In genomic region chr4:128041901-128042300, GRCm38 (mm10) we compare ENCODE assay signal across 23 mouse cellular contexts. TPM values are rescaled to one million over a fixed set of nuclear protein-coding genes. Genes with fewer than 3 reads are reported as not detected.
DNase-seq lines count a peak whose midpoint lies in the region; ATAC-seq lines count a peak whose summit lies in the region.
"Had no signal": no experiment of that assay in that cellular context is flagged by ENCODE, and none has a peak within 500 bp of the region (broad histone marks: within the 10 kb centered on the region; RNA-seq: fewer than 3 reads in every experiment).

No protein-coding gene starts in this region.

- H3K36me3 ChIP-seq in midbrain, embryonic 10.5 days, result no peaks in the 10 kb centered on the region
- no peaks in the 10 kb centered on the region for H3K36me3 ChIP-seq in midbrain, embryonic 11.5 days (ENCODE audit: control insufficient read depth, insufficient read depth, low read length)
- no peaks in the 10 kb centered on the region for H3K36me3 ChIP-seq in forebrain, embryonic 15.5 days
- no peaks in the 10 kb centered on the region for H3K36me3 ChIP-seq in hindbrain, embryonic 15.5 days
- H3K36me3 ChIP-seq in neural tube, embryonic 15.5 days, result no peaks in the 10 kb centered on the region
- H3K36me3 ChIP-seq: embryonic facial prominence, embryonic 15.5 days; heart, embryonic 13.5 days; limb, embryonic 13.5 days; liver, embryonic 12.5 days; neural tube, embryonic 12.5 days had no signal

- H3K4me1 ChIP-seq in midbrain, embryonic 10.5 days, result peaks cover 32% of the 10 kb centered on the region
- H3K4me1 ChIP-seq in midbrain, embryonic 11.5 days (ENCODE audit: control insufficient read depth, insufficient read depth, low read length), result peaks cover 13% of the 10 kb centered on the region
- peaks cover 17% of the 10 kb centered on the region for H3K4me1 ChIP-seq in forebrain, embryonic 15.5 days
- H3K4me1 ChIP-seq in hindbrain, embryonic 15.5 days (replicated peaks), result peaks cover 33% of the 10 kb centered on the region
- peaks cover 22% of the 10 kb centered on the region for H3K4me1 ChIP-seq in neural tube, embryonic 15.5 days
- H3K4me1 ChIP-seq: embryonic facial prominence, embryonic 15.5 days; heart, embryonic 13.5 days; limb, embryonic 13.5 days; liver, embryonic 12.5 days; neural tube, embryonic 12.5 days had no signal

- H3K4me2 ChIP-seq in midbrain, embryonic 11.5 days, result no peak overlapping the region
- no peak overlapping the region for H3K4me2 ChIP-seq in forebrain, embryonic 15.5 days (replicated peaks)
- no peak overlapping the region for H3K4me2 ChIP-seq in hindbrain, embryonic 15.5 days
- H3K4me2 ChIP-seq in neural tube, embryonic 15.5 days, result no peak overlapping the region
- H3K4me2 ChIP-seq: embryonic facial prominence, embryonic 15.5 days; heart, embryonic 13.5 days; limb, embryonic 13.5 days; liver, embryonic 12.5 days; lung, embryonic 14.5 days; neural tube, embryonic 12.5 days had no signal

- H3K4me3 ChIP-seq in midbrain, embryonic 10.5 days, result no peak overlapping the region
- H3K4me3 ChIP-seq in midbrain, embryonic 11.5 days (ENCODE audit: low read depth, low read length), result no peak overlapping the region
- H3K4me3 ChIP-seq in forebrain, embryonic 15.5 days, result no peak overlapping the region
- no peak overlapping the region for H3K4me3 ChIP-seq in hindbrain, embryonic 15.5 days
- no peak overlapping the region for H3K4me3 ChIP-seq in neural tube, embryonic 15.5 days (replicated peaks)
- H3K4me3 ChIP-seq: embryonic facial prominence, embryonic 15.5 days; heart, adult 2 months; heart, embryonic 13.5 days; limb, embryonic 13.5 days; liver, embryonic 12.5 days; neural tube, embryonic 12.5 days had no signal

- intact Hi-C loops in left cerebral cortex, postnatal 4 days (cut with DNase I), result no loop called here

- H3K9me3 ChIP-seq in midbrain, embryonic 10.5 days (replicated peaks), result no peaks in the 10 kb centered on the region
- no peaks in the 10 kb centered on the region for H3K9me3 ChIP-seq in midbrain, embryonic 11.5 days (ENCODE audit: control insufficient read depth, low read length)
- H3K9me3 ChIP-seq in forebrain, embryonic 15.5 days, result no peaks in the 10 kb centered on the region
- H3K9me3 ChIP-seq in hindbrain, embryonic 15.5 days, result no peaks in the 10 kb centered on the region
- no peaks in the 10 kb centered on the region for H3K9me3 ChIP-seq in neural tube, embryonic 15.5 days (replicated peaks)
- H3K9me3 ChIP-seq: embryonic facial prominence, embryonic 15.5 days; heart, embryonic 13.5 days; limb, embryonic 13.5 days; neural tube, embryonic 12.5 days had no signal

- ATAC-seq in midbrain, embryonic 11.5 days (ENCODE audit: low FRiP score), result no peak
- ATAC-seq in forebrain, embryonic 15.5 days (replicated peaks), result no peak
- no peak for ATAC-seq in hindbrain, embryonic 15.5 days (ENCODE audit: low FRiP score, low read depth)
- ATAC-seq in neural tube, embryonic 15.5 days (ENCODE audit: low FRiP score), result no peak
- ATAC-seq: inflammation-experienced regulatory T-cells, adult 6 months; liver, embryonic 12.5 days had no signal

- DNase-seq in midbrain, embryonic 10.5 days (ENCODE audit: low spot score), result no peak
- no peak for DNase-seq in midbrain, embryonic 11.5 days (ENCODE audit: low spot score, missing footprints)
- no peak for DNase-seq in left cerebral cortex, postnatal 4 days
- DNase-seq in spleen, postnatal 10 days (ENCODE audit: low spot score in 2 of 2), result no peak
- DNase-seq: cerebellum, adult 9-10 months; gastrocnemius, postnatal 14 days; heart, adult 2 months; kidney, adult 18-20 months; thymus, postnatal 25 days had no signal

- H3K27ac ChIP-seq in midbrain, embryonic 10.5 days (replicated peaks), result peak overlapping the region; percentile 33; the same call in 1 of the 2 replicates
- H3K27ac ChIP-seq in midbrain, embryonic 11.5 days (ENCODE audit: low read depth, low read length), result no peak overlapping the region
- 0 out of 2 replicates have a peak overlapping the region, but pooled peaks have one; percentile 25 for H3K27ac ChIP-seq in forebrain, embryonic 15.5 days (replicated peaks)
- H3K27ac ChIP-seq in hindbrain, embryonic 15.5 days (replicated peaks), result peak overlapping the region; percentile 20
- 0 out of 2 replicates have a peak overlapping the region, but pooled peaks have one; percentile 1 for H3K27ac ChIP-seq in neural tube, embryonic 15.5 days (replicated peaks)
- H3K27ac ChIP-seq: embryonic facial prominence, embryonic 15.5 days; heart, adult 2 months; heart, embryonic 13.5 days; limb, embryonic 13.5 days; liver, embryonic 12.5 days; neural tube, embryonic 12.5 days had no signal

- H3K27me3 ChIP-seq in midbrain, embryonic 10.5 days (ENCODE audit: low read depth, poor library complexity, severe bottlenecking), result no peaks in the 10 kb centered on the region
- no peaks in the 10 kb centered on the region for H3K27me3 ChIP-seq in midbrain, embryonic 11.5 days (ENCODE audit: control insufficient read depth, insufficient read depth, low read length)
- H3K27me3 ChIP-seq in forebrain, embryonic 15.5 days, result no peaks in the 10 kb centered on the region
- H3K27me3 ChIP-seq in hindbrain, embryonic 15.5 days, result no peaks in the 10 kb centered on the region
- no peaks in the 10 kb centered on the region for H3K27me3 ChIP-seq in neural tube, embryonic 15.5 days (replicated peaks)
- H3K27me3 ChIP-seq: embryonic facial prominence, embryonic 15.5 days; heart, embryonic 13.5 days; limb, embryonic 13.5 days; liver, embryonic 12.5 days; neural tube, embryonic 12.5 days had no signal

- 55% methylated on average over 4 of the region's 4 CpGs for WGBS in midbrain, embryonic 10.5 days
- WGBS in midbrain, embryonic 11.5 days, result 44% methylated on average over 4 of the region's 4 CpGs
- WGBS in forebrain, embryonic 15.5 days, result 16% methylated on average over 4 of the region's 4 CpGs
- 43% methylated on average over 4 of the region's 4 CpGs for WGBS in hindbrain, embryonic 15.5 days
- 37% methylated on average over 4 of the region's 4 CpGs for WGBS in neural tube, embryonic 15.5 days

- no peak overlapping the region for H3K9ac ChIP-seq in midbrain, embryonic 11.5 days (ENCODE audit: low read length)
- no peak overlapping the region for H3K9ac ChIP-seq in forebrain, embryonic 15.5 days (replicated peaks)
- no peak overlapping the region for H3K9ac ChIP-seq in hindbrain, embryonic 15.5 days
- H3K9ac ChIP-seq in neural tube, embryonic 15.5 days (replicated peaks), result no peak overlapping the region
- H3K9ac ChIP-seq: embryonic facial prominence, embryonic 15.5 days; heart, embryonic 13.5 days; limb, embryonic 13.5 days; liver, embryonic 12.5 days; lung, embryonic 14.5 days; neural tube, embryonic 12.5 days had no signal

RNA-seq across cellular contexts. Expression of gene Csmd2, which starts 54.2 kb away (rescaled TPM):
- 1.00 and 1.5 TPM in 2 replicates for polyA plus RNA-seq in midbrain, embryonic 10.5 days (2016; fragmentation: Nextera tagmentation; extraction: Ambion mirVana)
- 1.6 and 1.8 TPM in 2 replicates for polyA plus RNA-seq in midbrain, embryonic 11.5 days (2014; fragmentation: Nextera tagmentation; extraction: Ambion mirVana)
- polyA plus RNA-seq in forebrain, embryonic 15.5 days (2015; fragmentation: Nextera tagmentation; extraction: Ambion mirVana), result 8.7 and 9.0 TPM in 2 replicates
- 11.9 and 13.0 TPM in 2 replicates for polyA plus RNA-seq in hindbrain, embryonic 15.5 days (2015; fragmentation: Nextera tagmentation; extraction: Ambion mirVana)
- 10.2 and 12.7 TPM in 2 replicates for polyA plus RNA-seq in neural tube, embryonic 15.5 days (2015; fragmentation: Nextera tagmentation; extraction: Ambion mirVana)
- 10 to 100 TPM; 76.9 to 83.5 TPM for total RNA-seq in left cerebral cortex, postnatal 4 days (2021)
- total RNA-seq: common myeloid progenitor, adult 5-6 weeks; heart, adult 2 months; megakaryocyte, adult 5-6 weeks had no signal
- polyA plus RNA-seq: C2C12; heart, adult 2 months; inflammation-experienced regulatory T-cells, adult 6 months; kidney, embryonic 16.5 days had no signal
